In genomic region chr7:92460578-92460977, GRCm38 (mm10) we compare ENCODE assay signal across 14 mouse cellular contexts.
DNase-seq lines count a peak whose midpoint lies in the region; ATAC-seq and TF ChIP-seq lines count a peak whose summit lies in the region.
"Had no signal": no experiment of that assay in that cellular context is flagged by ENCODE, and none has a peak within 500 bp of the region (broad histone marks: within the 10 kb centered on the region; RNA-seq: fewer than 3 reads in every experiment).

No protein-coding gene starts in this region.

- no peak for TF ChIP-seq CTCF in forebrain, postnatal 0 days (IDR thresholded peaks at IDR 0.05; ENCODE audit: low read depth)
- no peak for TF ChIP-seq CTCF in gastrocnemius, adult 2 months (IDR thresholded peaks at IDR 0.05)

- H3K9me3 ChIP-seq in forebrain, embryonic 15.5 days: no peaks in the 10 kb centered on the region
- H3K9me3 ChIP-seq in forebrain, embryonic 11.5 days (ENCODE audit: control insufficient read depth, low read length): no peaks in the 10 kb centered on the region
- H3K9me3 ChIP-seq in forebrain, postnatal 0 days (ENCODE audit: low read length): no peaks in the 10 kb centered on the region
- no peaks in the 10 kb centered on the region for H3K9me3 ChIP-seq in heart, embryonic 10.5 days
- H3K9me3 ChIP-seq: embryonic facial prominence, embryonic 15.5 days; limb, embryonic 15.5 days; stomach, embryonic 15.5 days had no signal

- H3K4me3 ChIP-seq in forebrain, embryonic 15.5 days: no peak overlapping the region
- H3K4me3 ChIP-seq in forebrain, embryonic 11.5 days (ENCODE audit: low read depth, low read length): no peak overlapping the region
- no peak overlapping the region for H3K4me3 ChIP-seq in forebrain, postnatal 0 days (ENCODE audit: low read depth, low read length)
- H3K4me3 ChIP-seq in gastrocnemius, adult 2 months: no peak overlapping the region
- no peak overlapping the region for H3K4me3 ChIP-seq in heart, embryonic 10.5 days
- H3K4me3 ChIP-seq: embryonic facial prominence, embryonic 15.5 days; left cerebral cortex, adult 2 months; limb, embryonic 15.5 days; stomach, embryonic 15.5 days had no signal

- H3K27ac ChIP-seq in forebrain, embryonic 15.5 days (replicated peaks): peak overlapping the region; percentile 54; the same call in 1 of the 2 replicates
- H3K27ac ChIP-seq in forebrain, embryonic 11.5 days (ENCODE audit: low read depth, low read length): no peak overlapping the region
- no peak overlapping the region for H3K27ac ChIP-seq in forebrain, postnatal 0 days (ENCODE audit: low read depth, low read length)
- no peak overlapping the region for H3K27ac ChIP-seq in gastrocnemius, adult 2 months
- H3K27ac ChIP-seq in heart, embryonic 10.5 days: no peak overlapping the region
- H3K27ac ChIP-seq: embryonic facial prominence, embryonic 15.5 days; hindbrain, embryonic 14.5 days; left cerebral cortex, adult 2 months; limb, embryonic 15.5 days; stomach, embryonic 15.5 days had no signal

- H3K9ac ChIP-seq in forebrain, embryonic 15.5 days (replicated peaks): no peak overlapping the region
- H3K9ac ChIP-seq in forebrain, embryonic 11.5 days (ENCODE audit: low read length): no peak overlapping the region
- no peak overlapping the region for H3K9ac ChIP-seq in forebrain, postnatal 0 days
- H3K9ac ChIP-seq: embryonic facial prominence, embryonic 15.5 days; hindbrain, embryonic 14.5 days; limb, embryonic 15.5 days; stomach, embryonic 15.5 days had no signal

- intact Hi-C loops in gastrocnemius, adult 2 months (cut with DNase I): no loop called here

- no peaks in the 10 kb centered on the region; the same call in 1 of the 2 replicates for H3K4me1 ChIP-seq in forebrain, embryonic 15.5 days
- H3K4me1 ChIP-seq in forebrain, embryonic 11.5 days (replicated peaks; ENCODE audit: control insufficient read depth, insufficient read depth, low read length): no peaks in the 10 kb centered on the region
- no peaks in the 10 kb centered on the region for H3K4me1 ChIP-seq in forebrain, postnatal 0 days (ENCODE audit: insufficient read depth)
- peaks cover 17% of the 10 kb centered on the region for H3K4me1 ChIP-seq in heart, embryonic 10.5 days
- H3K4me1 ChIP-seq: stomach, embryonic 15.5 days had no signal

- no peaks in the 10 kb centered on the region for H3K27me3 ChIP-seq in forebrain, embryonic 15.5 days
- H3K27me3 ChIP-seq in forebrain, embryonic 11.5 days (ENCODE audit: control insufficient read depth, insufficient read depth, low read length): no peaks in the 10 kb centered on the region
- H3K27me3 ChIP-seq in forebrain, postnatal 0 days (ENCODE audit: insufficient read depth, low read length): no peaks in the 10 kb centered on the region
- no peaks in the 10 kb centered on the region for H3K27me3 ChIP-seq in heart, embryonic 10.5 days (ENCODE audit: insufficient read depth, poor library complexity, severe bottlenecking)
- H3K27me3 ChIP-seq: embryonic facial prominence, embryonic 15.5 days; limb, embryonic 15.5 days; stomach, embryonic 15.5 days had no signal

- DNase-seq in forebrain, embryonic 11.5 days (ENCODE audit: low spot score): no peak
- peak; percentile 37 for DNase-seq in adipocyte (ENCODE audit: low spot score)
- DNase-seq in cerebellum, adult 18-20 months: peak; percentile 87 to 92
- no peak for DNase-seq in forebrain, postnatal 0 days
- DNase-seq in gastrocnemius, adult 2 months: no peak
- no peak for DNase-seq in heart, embryonic 10.5 days (ENCODE audit: low spot score)
- DNase-seq: right cerebral cortex, postnatal 25 days had no signal

- no peaks in the 10 kb centered on the region for H3K36me3 ChIP-seq in forebrain, embryonic 15.5 days
- no peaks in the 10 kb centered on the region for H3K36me3 ChIP-seq in forebrain, embryonic 11.5 days (ENCODE audit: control insufficient read depth, insufficient read depth, low read length)
- H3K36me3 ChIP-seq in forebrain, postnatal 0 days (ENCODE audit: insufficient read depth): no peaks in the 10 kb centered on the region
- H3K36me3 ChIP-seq in heart, embryonic 10.5 days: no peaks in the 10 kb centered on the region
- H3K36me3 ChIP-seq: embryonic facial prominence, embryonic 15.5 days; limb, embryonic 15.5 days; stomach, embryonic 15.5 days had no signal

- peak; percentile 70 for ATAC-seq in forebrain, embryonic 15.5 days (replicated peaks)
- ATAC-seq in forebrain, embryonic 11.5 days (replicated peaks; ENCODE audit: low FRiP score): no peak
- peak; percentile 61 for ATAC-seq in forebrain, postnatal 0 days
- no peak for ATAC-seq in inflammation-experienced regulatory T-cells, adult 6 months

- no peak overlapping the region for H3K4me2 ChIP-seq in forebrain, embryonic 15.5 days (replicated peaks)
- no peak overlapping the region for H3K4me2 ChIP-seq in forebrain, embryonic 11.5 days (ENCODE audit: low read depth, low read length, severe bottlenecking)
- H3K4me2 ChIP-seq in forebrain, postnatal 0 days (ENCODE audit: low read depth): no peak overlapping the region
- H3K4me2 ChIP-seq: embryonic facial prominence, embryonic 15.5 days; hindbrain, embryonic 14.5 days; limb, embryonic 15.5 days; stomach, embryonic 15.5 days had no signal

Comparison
In these comparisons a context has a peak if more than half of its experiments do, and no peak if none do; other contexts are left out.
1. ATAC-seq: peak in forebrain, embryonic 15.5 days (single experiment) and forebrain, postnatal 0 days (single experiment); none in forebrain, embryonic 11.5 days (single experiment) and inflammation-experienced regulatory T-cells, adult 6 months (single experiment).
2. DNase-seq: peak in adipocyte (single experiment) and cerebellum, adult 18-20 months (2 of 2); none in forebrain, embryonic 11.5 days (single experiment), forebrain, postnatal 0 days (single experiment), gastrocnemius, adult 2 months (single experiment) and heart, embryonic 10.5 days (single experiment).